ENCODE assay signal across 9 mouse cellular contexts in the genomic region with DNA sequence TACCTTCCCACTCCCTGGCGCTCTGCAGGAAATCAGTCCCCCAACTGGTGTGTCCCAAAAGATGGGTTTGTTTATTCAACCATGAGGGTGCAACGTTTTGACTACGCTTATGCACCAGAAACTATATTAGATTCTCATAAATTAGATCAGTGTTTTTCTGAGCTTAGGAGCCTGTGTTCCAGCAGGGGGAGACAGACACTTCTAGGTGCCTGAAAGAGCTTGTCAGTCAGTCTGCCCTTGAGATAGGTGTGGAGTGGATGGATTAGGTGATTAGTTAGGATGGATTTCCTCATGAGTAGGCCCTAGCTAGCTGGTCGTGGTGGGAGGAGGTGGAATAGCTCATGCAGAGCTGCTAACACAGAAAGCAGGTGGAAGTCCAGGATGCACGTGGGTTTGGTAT. TPM values are rescaled to one million over a fixed set of nuclear protein-coding genes. Genes with fewer than 3 reads are reported as not detected.
A peak's percentile ranks its signal among the peaks of the same experiment; 100 is the strongest.
DNase-seq lines count a peak whose midpoint lies in the region; ATAC-seq and TF ChIP-seq lines count a peak whose summit lies in the region.
"Had no signal": no experiment of that assay in that cellular context is flagged by ENCODE, and none has a peak within 500 bp of the region (broad histone marks: within the 10 kb centered on the region; RNA-seq: fewer than 3 reads in every experiment).

No protein-coding gene starts in this region.

- H3K9me3 ChIP-seq in heart, embryonic 12.5 days (replicated peaks): no peaks in the 10 kb centered on the region
- H3K9me3 ChIP-seq in E14TG2a.4 (ENCODE audit: low read length): no peaks in the 10 kb centered on the region
- H3K9me3 ChIP-seq: limb, embryonic 15.5 days had no signal

- no peak overlapping the region for H3K4me2 ChIP-seq in heart, embryonic 12.5 days
- H3K4me2 ChIP-seq: limb, embryonic 15.5 days had no signal

- no peak for ATAC-seq in heart, embryonic 12.5 days (ENCODE audit: insufficient number of reproducible peaks, low FRiP score)

- intact Hi-C loops in heart, postnatal 14 days (cut with DNase I): loop anchor here (2.0 kb wide), 1 partner anchor 62 kb away; no protein-coding TSS in a partner anchor
- intact Hi-C loops in heart, postnatal 36 days (cut with DNase I): loop anchor here (1.0 kb wide), 1 partner anchor 61 kb away; no protein-coding TSS in a partner anchor
- intact Hi-C loops in left cerebral cortex, postnatal 36 days (cut with DNase I): loop anchor here (2.0 kb wide), 1 partner anchor 62 kb away; no protein-coding TSS in a partner anchor

- no peak overlapping the region for H3K4me3 ChIP-seq in heart, embryonic 12.5 days
- no peak overlapping the region for H3K4me3 ChIP-seq in E14TG2a.4 (replicated peaks; ENCODE audit: low read length)
- H3K4me3 ChIP-seq: limb, embryonic 15.5 days had no signal

- WGBS in heart, embryonic 12.5 days: 41% methylated on average over 5 of the region's 5 CpGs

- no peaks in the 10 kb centered on the region for H3K36me3 ChIP-seq in heart, embryonic 12.5 days
- no peaks in the 10 kb centered on the region for H3K36me3 ChIP-seq in E14TG2a.4 (ENCODE audit: insufficient read depth, low read length)
- no peaks in the 10 kb centered on the region for H3K36me3 ChIP-seq in splenic B cell, adult 2 months (ENCODE audit: control insufficient read depth, insufficient read depth, low read length, poor library complexity, severe bottlenecking)
- H3K36me3 ChIP-seq: limb, embryonic 15.5 days had no signal

- no peaks in the 10 kb centered on the region for H3K27me3 ChIP-seq in heart, embryonic 12.5 days (replicated peaks)
- no peaks in the 10 kb centered on the region for H3K27me3 ChIP-seq in E14TG2a.4 (ENCODE audit: insufficient read depth, low read length)
- 0 out of 2 replicates have a peak, but pooled peaks cover 2% of the 10 kb centered on the region for H3K27me3 ChIP-seq in splenic B cell, adult 2 months (ENCODE audit: control insufficient read depth, insufficient read depth, low read length, poor library complexity, severe bottlenecking)
- H3K27me3 ChIP-seq: limb, embryonic 15.5 days had no signal

- no peaks in the 10 kb centered on the region for H3K4me1 ChIP-seq in heart, embryonic 12.5 days (replicated peaks)
- H3K4me1 ChIP-seq in E14TG2a.4 (replicated peaks; ENCODE audit: low read depth, low read length): peaks cover 13% of the 10 kb centered on the region
- H3K4me1 ChIP-seq: limb, embryonic 15.5 days had no signal

- TF ChIP-seq CTCF in E14TG2a.4 (conservative IDR thresholded peaks at IDR 0.05; ENCODE audit: low read length): peak; percentile 46

- no peak overlapping the region for H3K9ac ChIP-seq in heart, embryonic 12.5 days
- H3K9ac ChIP-seq: limb, embryonic 15.5 days had no signal

- H3K27ac ChIP-seq in heart, embryonic 12.5 days (ENCODE audit: poor library complexity, severe bottlenecking): no peak overlapping the region
- H3K27ac ChIP-seq: limb, embryonic 15.5 days had no signal

- peak; percentile 7 to 44 for DNase-seq in heart, postnatal 14 days
- DNase-seq in brain, adult 2 months (ENCODE audit: low read depth, low spot score): peak; percentile 81
- peak; percentile 4 to 7 for DNase-seq in heart, postnatal 36 days
- DNase-seq in left cerebral cortex, postnatal 36 days (ENCODE audit: low spot score in 2 of 2): peak; percentile 7 to 14
- DNase-seq in splenic B cell, adult 2 months (ENCODE audit: low read depth, low spot score): peak; percentile 15
- DNase-seq in T-cell, adult 2 months (ENCODE audit: low spot score): no peak

RNA-seq across cellular contexts. Expression of gene Epb42, which starts 4.2 kb away (rescaled TPM):
- total RNA-seq in heart, postnatal 14 days (2021): 1 to 10 TPM; 1.1 to 1.3 TPM
- polyA plus RNA-seq in heart, embryonic 12.5 days (2016; fragmentation: Nextera tagmentation; extraction: Ambion mirVana): 17.9 and 18.2 TPM in 2 replicates
- under 1 TPM; 0.11 to 0.46 TPM for total RNA-seq in heart, postnatal 36 days (2021)
- total RNA-seq in left cerebral cortex, postnatal 36 days (2021): not detected

RNA-seq across cellular contexts. Expression of gene Ccndbp1, which starts 32.9 kb away (rescaled TPM):
- total RNA-seq in heart, postnatal 14 days (2021): 10 to 100 TPM; 37.3 to 40.9 TPM
- 38.1 and 38.5 TPM in 2 replicates for polyA plus RNA-seq in heart, embryonic 12.5 days (2016; fragmentation: Nextera tagmentation; extraction: Ambion mirVana)
- total RNA-seq in heart, postnatal 36 days (2021): 10 to 100 TPM; 29.9 to 33.8 TPM
- total RNA-seq in left cerebral cortex, postnatal 36 days (2021): 10 to 100 TPM; 54.9 to 59.4 TPM

RNA-seq across cellular contexts. Expression of gene Tgm5, which starts 44.5 kb away (rescaled TPM):
- not detected for total RNA-seq in heart, postnatal 14 days (2021)
- polyA plus RNA-seq in heart, embryonic 12.5 days (2016; fragmentation: Nextera tagmentation; extraction: Ambion mirVana): not detected in 2 replicates
- total RNA-seq in heart, postnatal 36 days (2021): not detected
- total RNA-seq in left cerebral cortex, postnatal 36 days (2021): not detected
